Mouse (Mus musculus) liver, embryonic 14.5 days (tissue): ENCODE results near the gene Eif1b. TPM values are rescaled to one million over a fixed set of nuclear protein-coding genes. Genes with fewer than 3 reads are reported as not detected.

Source experiments
- ATAC-seq: fragments of 200-750 bp; cut with Nextera tagmentation; 2 replicates; pipeline ENCODE4 v1.8.0; 2017; ENCODE audit warnings: moderate number of reproducible peaks, mild to moderate bottlenecking, moderate library complexity; ENCODE audit not compliant: insufficient read depth
- DNase-seq, 3 experiments: peaks; one replicate each; pipeline ENCODE4 v3.0.0-alpha.2; 2012 to 2013; ENCODE audit warnings: low read depth in 3 of 3, low spot score in 3 of 3
- H3K27ac ChIP-seq: fragments of 300-500 bp; sonication (generic); 2 replicates; pipeline ENCODE4 v1.5.1; 2014; ENCODE audit warnings: moderate library complexity, mild to moderate bottlenecking, control low read depth, inconsistent platforms
- H3K27me3 ChIP-seq: fragments of 300-500 bp; sonication (generic); 2 replicates; pipeline ENCODE4 v1.6.1; 2014; ENCODE audit warnings: mild to moderate bottlenecking, low read length, moderate library complexity; ENCODE audit not compliant: control insufficient read depth, insufficient read depth
- H3K36me3 ChIP-seq: fragments of 300-500 bp; sonication (generic); replicated peaks from 2 replicates; pipeline ENCODE4 v1.6.1; 2014; ENCODE audit warnings: low read depth; ENCODE audit not compliant: control insufficient read depth, insufficient read depth
- H3K4me1 ChIP-seq, 2 experiments: fragments of 200-500 bp in 1 of 2; fragments of 300-500 bp in 1 of 2; sonication (generic) in 1 of 2; replicated peaks; 2 replicates each; pipeline ENCODE4 v1.6.1; 2012 to 2014; ENCODE audit warnings: antibody characterized with exemption in 1 of 2, inconsistent platforms in 1 of 2, low read length in 1 of 2; ENCODE audit not compliant: control insufficient read depth in 2 of 2, insufficient read depth in 2 of 2
- H3K4me2 ChIP-seq: fragments of 300-500 bp; sonication (generic); 2 replicates; pipeline ENCODE4 v1.6.1; 2014; ENCODE audit warnings: low read depth, mild to moderate bottlenecking, control low read depth, moderate library complexity
- H3K4me3 ChIP-seq, 2 experiments: fragments of 200-500 bp in 1 of 2; fragments of 300-500 bp in 1 of 2; sonication (generic) in 1 of 2; 2 replicates each; pipeline ENCODE4 v1.5.1; 2012 to 2014; ENCODE audit warnings: low read depth in 2 of 2, low read length in 2 of 2, mild to moderate bottlenecking in 2 of 2, control low read depth in 1 of 2, inconsistent platforms in 1 of 2, moderate library complexity in 1 of 2; ENCODE audit not compliant: insufficient read depth in 1 of 2
- H3K9ac ChIP-seq: fragments of 300-500 bp; sonication (generic); replicated peaks from 2 replicates; pipeline ENCODE4 v1.6.1; 2014; ENCODE audit warnings: mild to moderate bottlenecking, control low read depth, moderate library complexity
- H3K9me3 ChIP-seq: fragments of 300-500 bp; sonication (generic); 2 replicates; pipeline ENCODE4 v1.6.1; 2016; ENCODE audit warnings: low read length, mixed read lengths; ENCODE audit not compliant: control insufficient read depth
- CTCF ChIP-seq: IDR thresholded peaks from 2 replicates; pipeline ENCODE4 v1.5.1; 2016; ENCODE audit warnings: antibody characterized with exemption, low read depth, control low read depth
- EP300 ChIP-seq: IDR thresholded peaks from 2 replicates; pipeline ENCODE4 v1.6.1; 2016; ENCODE audit warnings: antibody characterized with exemption, low read depth
- WGBS: fragments of 180-500 bp; shearing (Covaris S2); extraction: QIAGEN DNeasy Blood & Tissue Kit; methylation state at CpG from one replicate; pipeline ENCODE4 v1.1.7; 2014; ENCODE audit not compliant: insufficient replicate concordance; 5-methylcytosine and 5-hydroxymethylcytosine counted together
- polyA plus RNA-seq, 2 experiments: library from polyadenylated mRNA; depleted of rRNA in 1 of 2; stranded (reverse) in 1 of 2; unstranded in 1 of 2; fragments of >200 nt; fragmentation: Nextera tagmentation in 1 of 2; extraction: Ambion mirVana in 1 of 2; gene quantifications; 2 replicates each; pipeline versions ENCODE4 v1.2.1 to v1.2.3; 2012 to 2014

Gene Eif1b
- polyA plus RNA-seq, 2 experiments, result 30.6 to 70.0 TPM

GRCm38 (mm10) chr9:120481644-120482043 is 10.4 kb upstream of the Eif1b start:
- TF ChIP-seq EP300 (no peak), CTCF (no peak)
- no peak overlapping the region for H3K27ac ChIP-seq
- H3K9ac ChIP-seq, result peak overlapping the region; percentile 2; the same call in 1 of the 2 replicates
- 18% methylated on average over 3 of the region's 3 CpGs for WGBS
- no peaks in the 10 kb centered on the region for H3K27me3 ChIP-seq
- peak overlapping the region; percentile 62 for H3K4me2 ChIP-seq
- no peaks in the 10 kb centered on the region for H3K36me3 ChIP-seq
- H3K4me1 ChIP-seq, result peaks cover 14 to 19% of the 10 kb centered on the region in 2 experiments
- H3K9me3 ChIP-seq, result no peaks in the 10 kb centered on the region
- peak overlapping the region in 1 of 2 experiments; percentile 31; a peak in 2 of 4 replicates for H3K4me3 ChIP-seq
- DNase-seq (no peak), ATAC-seq (peak; percentile 86)

- H3K4me3 ChIP-seq, result no peak overlapping the region; a peak in 1 of 4 replicates
- DNase-seq (no peak), ATAC-seq (0 out of 2 replicates have a peak, but pooled peaks have one; percentile 30)
- H3K27me3 ChIP-seq, result no peaks in the 10 kb centered on the region
- TF ChIP-seq CTCF (no peak), EP300 (no peak)
- H3K4me1 ChIP-seq, result peaks cover 14 to 19% of the 10 kb centered on the region in 2 experiments
- no peak overlapping the region; the same call in 1 of the 2 replicates for H3K9ac ChIP-seq
- peak overlapping the region; percentile 62 for H3K4me2 ChIP-seq
- WGBS, result 52% methylated on average over 4 of the region's 4 CpGs
- H3K27ac ChIP-seq, result no peak overlapping the region
- no peaks in the 10 kb centered on the region for H3K36me3 ChIP-seq
- H3K9me3 ChIP-seq, result no peaks in the 10 kb centered on the region
Observed at GRCm38 (mm10) chr9:120482382-120482781, 9.7 kb upstream of the Eif1b start.

- DNase-seq, result no peak
- Histone ChIP-seq H3K27ac (no peak overlapping the region), H3K4me2 (no peak overlapping the region), H3K9ac (no peak overlapping the region), H3K4me1 (peaks cover 14 to 19% of the 10 kb centered on the region in 2 experiments), H3K4me3 (no peak overlapping the region), H3K9me3 (no peaks in the 10 kb centered on the region), H3K27me3 (no peaks in the 10 kb centered on the region), H3K36me3 (no peaks in the 10 kb centered on the region)
- WGBS, result 76% methylated on average over 8 of the region's 8 CpGs
- no peak for ATAC-seq
- TF ChIP-seq EP300 (no peak), CTCF (no peak)
Observed at GRCm38 (mm10) chr9:120483101-120483500, 8.9 kb upstream of the Eif1b start.

GRCm38 (mm10) chr9:120487076-120487475 is 5.0 kb upstream of the Eif1b start:
- H3K4me2 ChIP-seq, result no peak overlapping the region
- H3K9ac ChIP-seq, result no peak overlapping the region
- peaks cover 5 to 9% of the 10 kb centered on the region in 2 experiments for H3K4me1 ChIP-seq
- no peaks in the 10 kb centered on the region for H3K9me3 ChIP-seq
- no peak for DNase-seq
- ATAC-seq, result no peak
- no peak overlapping the region for H3K4me3 ChIP-seq
- no peak overlapping the region for H3K27ac ChIP-seq
- H3K27me3 ChIP-seq, result no peaks in the 10 kb centered on the region
- no peaks in the 10 kb centered on the region for H3K36me3 ChIP-seq
- 66% methylated on average over 8 of the region's 8 CpGs for WGBS
- TF ChIP-seq EP300, result no peak
- TF ChIP-seq CTCF, result no peak

DNA sequence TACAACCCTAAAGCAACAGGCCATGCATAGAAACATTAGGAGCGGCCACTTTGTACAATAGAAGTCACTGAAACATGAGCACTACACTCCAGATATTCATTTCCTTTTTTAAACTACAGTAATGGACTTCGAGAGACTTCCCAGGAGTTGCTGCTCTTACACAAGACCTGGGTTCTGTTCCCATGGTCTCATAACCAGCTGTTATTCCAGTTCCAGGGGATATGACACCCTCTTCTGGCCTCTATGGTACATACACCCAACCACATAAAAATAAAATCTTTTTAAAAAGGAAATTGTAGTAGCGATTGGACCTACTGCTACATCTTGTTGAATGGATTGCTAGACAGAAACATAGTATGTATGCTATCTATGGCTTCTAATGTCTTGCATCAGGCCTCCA is 523 bp upstream of the Eif1b start:
- TF ChIP-seq CTCF (peak; percentile 10; the same call in 1 of the 2 replicates), EP300 (no peak)
- Histone ChIP-seq H3K4me3 (peak overlapping the region in 1 of 2 experiments; percentile 77; a peak in 1 of 4 replicates), H3K4me1 (peaks cover 6 to 10% of the 10 kb centered on the region in 2 experiments), H3K9me3 (no peaks in the 10 kb centered on the region), H3K27ac (no peak overlapping the region), H3K36me3 (peaks cover 23% of the 10 kb centered on the region), H3K4me2 (peak overlapping the region; percentile 94), H3K27me3 (no peaks in the 10 kb centered on the region), H3K9ac (no peak overlapping the region)
- no peak for ATAC-seq
- WGBS, result 75% methylated on average over 3 of the region's 3 CpGs
- no peak for DNase-seq
